In genomic region chr1:33647173-33647572, GRCm38 (mm10) we compare ENCODE assay signal across 8 mouse cellular contexts. TPM values are rescaled to one million over a fixed set of nuclear protein-coding genes. Genes with fewer than 3 reads are reported as not detected.
DNase-seq lines count a peak whose midpoint lies in the region; ATAC-seq and TF ChIP-seq lines count a peak whose summit lies in the region.

No protein-coding gene starts in this region.

- no peaks in the 10 kb centered on the region for H3K27me3 ChIP-seq in heart, embryonic 11.5 days (ENCODE audit: control insufficient read depth, insufficient read depth, low read length)
- H3K27me3 ChIP-seq in thymus, adult 2 months (ENCODE audit: control insufficient read depth, insufficient read depth, low read length) = no peaks in the 10 kb centered on the region
- no peaks in the 10 kb centered on the region for H3K27me3 ChIP-seq in hindbrain, postnatal 0 days (ENCODE audit: insufficient read depth, low read length)
- no peaks in the 10 kb centered on the region for H3K27me3 ChIP-seq in splenic B cell, adult 2 months (ENCODE audit: control insufficient read depth, insufficient read depth, low read length, poor library complexity, severe bottlenecking)

- H3K4me1 ChIP-seq in heart, embryonic 11.5 days (ENCODE audit: control insufficient read depth, insufficient read depth, low read length) = peaks cover 2% of the 10 kb centered on the region; the same call in 1 of the 2 replicates
- no peaks in the 10 kb centered on the region for H3K4me1 ChIP-seq in thymus, adult 2 months (replicated peaks; ENCODE audit: control insufficient read depth, insufficient read depth, low read length)
- H3K4me1 ChIP-seq in hindbrain, postnatal 0 days (ENCODE audit: insufficient read depth, low read length) = no peaks in the 10 kb centered on the region

- TF ChIP-seq CTCF in thymus, adult 2 months (IDR thresholded peaks at IDR 0.05; ENCODE audit: borderline replicate concordance, control insufficient read depth, extremely low read depth, insufficient read depth, low read length, poor library complexity) = no peak
- peak; percentile 76 for TF ChIP-seq CTCF in hindbrain, postnatal 0 days (IDR thresholded peaks at IDR 0.05; ENCODE audit: low read depth)

- H3K27ac ChIP-seq in heart, embryonic 11.5 days (ENCODE audit: low read depth, low read length) = no peak overlapping the region
- no peak overlapping the region for H3K27ac ChIP-seq in thymus, adult 2 months (ENCODE audit: control insufficient read depth, insufficient read depth, low read length)
- no peak overlapping the region for H3K27ac ChIP-seq in hindbrain, postnatal 0 days

- intact Hi-C loops in heart, postnatal 14 days (cut with DNase I) = loop anchor here (5.0 kb wide), 1 partner anchor 1475 kb away; the partner anchor contains the start of gene Khdrbs2

- no peaks in the 10 kb centered on the region for H3K9me3 ChIP-seq in heart, embryonic 11.5 days (replicated peaks; ENCODE audit: control insufficient read depth, low read length)
- H3K9me3 ChIP-seq in hindbrain, postnatal 0 days (ENCODE audit: low read length) = no peaks in the 10 kb centered on the region

- ATAC-seq in heart, embryonic 11.5 days (replicated peaks; ENCODE audit: insufficient number of reproducible peaks, low FRiP score, low TSS enrichment) = no peak
- ATAC-seq in hindbrain, postnatal 0 days = peak; percentile 88

- TF ChIP-seq POLR2A in thymus, adult 2 months (IDR thresholded peaks at IDR 0.05; ENCODE audit: control insufficient read depth, extremely low read depth, insufficient read depth, low read length, poor library complexity) = no peak

- 0 out of 2 replicates have a peak, but pooled peaks cover 4% of the 10 kb centered on the region for H3K36me3 ChIP-seq in heart, embryonic 11.5 days (ENCODE audit: control insufficient read depth, insufficient read depth, low read length)
- peaks cover 9% of the 10 kb centered on the region for H3K36me3 ChIP-seq in thymus, adult 2 months (ENCODE audit: control insufficient read depth, insufficient read depth, low read length)
- peaks cover 12% of the 10 kb centered on the region; the same call in 1 of the 2 replicates for H3K36me3 ChIP-seq in hindbrain, postnatal 0 days (ENCODE audit: insufficient read depth, low read length)
- H3K36me3 ChIP-seq in splenic B cell, adult 2 months (ENCODE audit: control insufficient read depth, insufficient read depth, low read length, poor library complexity, severe bottlenecking) = peaks cover 4% of the 10 kb centered on the region; the same call in 1 of the 2 replicates

- DNase-seq in heart, postnatal 14 days = peak; percentile 14 to 21
- peak; percentile 11 for DNase-seq in thymus, adult 2 months
- no peak for DNase-seq in thymus, postnatal 36 days
- DNase-seq in hindbrain, postnatal 0 days (ENCODE audit: low spot score) = peak; percentile 80
- peak; percentile 58 for DNase-seq in splenic B cell, adult 2 months (ENCODE audit: low read depth, low spot score)
- DNase-seq in adrenal gland, postnatal 25 days = no peak
- DNase-seq in urinary bladder, postnatal 10 days (ENCODE audit: low spot score) = no peak

- H3K4me3 ChIP-seq in heart, embryonic 11.5 days (ENCODE audit: low read depth, low read length) = no peak overlapping the region
- H3K4me3 ChIP-seq in thymus, adult 2 months (ENCODE audit: control insufficient read depth, insufficient read depth, low read length) = no peak overlapping the region
- no peak overlapping the region for H3K4me3 ChIP-seq in hindbrain, postnatal 0 days (ENCODE audit: low read length)

- H3K9ac ChIP-seq in heart, embryonic 11.5 days (ENCODE audit: low read depth, low read length) = no peak overlapping the region
- no peak overlapping the region for H3K9ac ChIP-seq in hindbrain, postnatal 0 days (replicated peaks; ENCODE audit: low read length)

- H3K4me2 ChIP-seq in heart, embryonic 11.5 days = no peak overlapping the region
- no peak overlapping the region for H3K4me2 ChIP-seq in hindbrain, postnatal 0 days (ENCODE audit: low read depth, low read length)

- WGBS in heart, embryonic 11.5 days (ENCODE audit: insufficient replicate concordance) = 76% methylated on average over 4 of the region's 4 CpGs
- 89% methylated on average over 4 of the region's 4 CpGs for WGBS in thymus, adult 2 months
- 43% methylated on average over 4 of the region's 4 CpGs for WGBS in hindbrain, postnatal 0 days

RNA-seq across cellular contexts. Expression of gene Prim2, which starts 22.4 kb away (rescaled TPM):
- total RNA-seq in heart, postnatal 14 days (2021) = 1 to 10 TPM; 2.9 to 4.3 TPM
- polyA plus RNA-seq in heart, embryonic 11.5 days (2014; fragmentation: Nextera tagmentation; extraction: Ambion mirVana) = 25.5 and 27.8 TPM in 2 replicates
- polyA plus RNA-seq in thymus, adult 2 months (2012; rRNA removed) = 16.2 and 18.6 TPM in 2 replicates
- total RNA-seq in hindbrain, postnatal 0 days (2014; rRNA removed) = 18.8 and 19.0 TPM in 2 replicates
- polyA plus RNA-seq in hindbrain, postnatal 0 days (2015; fragmentation: Nextera tagmentation; extraction: Ambion mirVana) = 17.9 and 18.6 TPM in 2 replicates
- total RNA-seq in adrenal gland, postnatal 25 days (2021) = 7.4 and 8.0 TPM in 2 replicates

Comparison
In these comparisons a context has a peak if more than half of its experiments do, and no peak if none do; other contexts are left out.
1. DNase-seq: peak in heart, postnatal 14 days (2 of 2), thymus, adult 2 months (single experiment), hindbrain, postnatal 0 days (single experiment) and splenic B cell, adult 2 months (single experiment); none in thymus, postnatal 36 days (0 of 2), adrenal gland, postnatal 25 days (single experiment) and urinary bladder, postnatal 10 days (single experiment).